8 mouse cellular contexts compared by ENCODE assay signal in genomic region chr12:39665448-39665847, GRCm38 (mm10).
DNase-seq lines count a peak whose midpoint lies in the region; ATAC-seq and TF ChIP-seq lines count a peak whose summit lies in the region.

No protein-coding gene starts in this region.

- no peak overlapping the region for H3K27ac ChIP-seq in ES-Bruce4 (ENCODE audit: insufficient read depth, low read length)
- H3K27ac ChIP-seq in embryonic facial prominence, embryonic 10.5 days (replicated peaks): no peak overlapping the region
- H3K27ac ChIP-seq in heart, embryonic 12.5 days (ENCODE audit: poor library complexity, severe bottlenecking): no peak overlapping the region
- no peak overlapping the region for H3K27ac ChIP-seq in kidney, embryonic 16.5 days (ENCODE audit: low read length)
- H3K27ac ChIP-seq in liver, embryonic 13.5 days: no peak overlapping the region
- H3K27ac ChIP-seq in neural tube, embryonic 14.5 days (ENCODE audit: low read depth, low read length): no peak overlapping the region

- no peak overlapping the region for H3K9ac ChIP-seq in ES-Bruce4 (ENCODE audit: low read depth, poor library complexity, severe bottlenecking)
- H3K9ac ChIP-seq in heart, embryonic 12.5 days: no peak overlapping the region
- H3K9ac ChIP-seq in kidney, embryonic 16.5 days (replicated peaks; ENCODE audit: low read length): no peak overlapping the region
- H3K9ac ChIP-seq in liver, embryonic 13.5 days: no peak overlapping the region
- no peak overlapping the region for H3K9ac ChIP-seq in neural tube, embryonic 14.5 days (replicated peaks; ENCODE audit: low read depth, low read length)

- no peak for TF ChIP-seq POLR2A in ES-Bruce4 (IDR thresholded peaks at IDR 0.05; ENCODE audit: insufficient read depth, low read length)

- no peaks in the 10 kb centered on the region for H3K27me3 ChIP-seq in ES-Bruce4 (ENCODE audit: control insufficient read depth, insufficient read depth, low read length, poor library complexity, severe bottlenecking)
- no peaks in the 10 kb centered on the region for H3K27me3 ChIP-seq in embryonic facial prominence, embryonic 10.5 days (replicated peaks; ENCODE audit: low read depth, poor library complexity, severe bottlenecking)
- H3K27me3 ChIP-seq in heart, embryonic 12.5 days (replicated peaks): no peaks in the 10 kb centered on the region
- H3K27me3 ChIP-seq in kidney, embryonic 16.5 days (ENCODE audit: insufficient read depth, low read length): no peaks in the 10 kb centered on the region
- no peaks in the 10 kb centered on the region for H3K27me3 ChIP-seq in liver, embryonic 13.5 days
- no peaks in the 10 kb centered on the region for H3K27me3 ChIP-seq in neural tube, embryonic 14.5 days (ENCODE audit: control insufficient read depth, insufficient read depth, low read length)

- TF ChIP-seq EP300 in ES-Bruce4 (IDR thresholded peaks at IDR 0.05; ENCODE audit: insufficient read depth, low read depth, low read length): no peak

- H3K4me3 ChIP-seq in ES-Bruce4 (ENCODE audit: low read depth, low read length): no peak overlapping the region
- no peak overlapping the region for H3K4me3 ChIP-seq in embryonic facial prominence, embryonic 10.5 days
- H3K4me3 ChIP-seq in heart, embryonic 12.5 days: no peak overlapping the region
- no peak overlapping the region for H3K4me3 ChIP-seq in kidney, embryonic 16.5 days (ENCODE audit: low read length)
- no peak overlapping the region for H3K4me3 ChIP-seq in liver, embryonic 13.5 days (replicated peaks)
- no peak overlapping the region for H3K4me3 ChIP-seq in neural tube, embryonic 14.5 days (ENCODE audit: low read depth, low read length)

- H3K36me3 ChIP-seq in ES-Bruce4 (ENCODE audit: control insufficient read depth, insufficient read depth, low read length, poor library complexity, severe bottlenecking): no peaks in the 10 kb centered on the region
- H3K36me3 ChIP-seq in embryonic facial prominence, embryonic 10.5 days (replicated peaks): no peaks in the 10 kb centered on the region
- no peaks in the 10 kb centered on the region for H3K36me3 ChIP-seq in heart, embryonic 12.5 days
- H3K36me3 ChIP-seq in kidney, embryonic 16.5 days (ENCODE audit: insufficient read depth, low read length): no peaks in the 10 kb centered on the region
- H3K36me3 ChIP-seq in liver, embryonic 13.5 days: no peaks in the 10 kb centered on the region
- no peaks in the 10 kb centered on the region for H3K36me3 ChIP-seq in neural tube, embryonic 14.5 days (ENCODE audit: control insufficient read depth, insufficient read depth, low read length)

- peaks cover 3% of the 10 kb centered on the region for H3K4me1 ChIP-seq in ES-Bruce4 (ENCODE audit: control insufficient read depth, insufficient read depth, low read length)
- H3K4me1 ChIP-seq in embryonic facial prominence, embryonic 10.5 days: no peaks in the 10 kb centered on the region
- 0 out of 2 replicates have a peak, but pooled peaks cover 3% of the 10 kb centered on the region for H3K4me1 ChIP-seq in heart, embryonic 12.5 days (replicated peaks)
- H3K4me1 ChIP-seq in kidney, embryonic 16.5 days (ENCODE audit: insufficient read depth, low read length): no peaks in the 10 kb centered on the region
- no peaks in the 10 kb centered on the region for H3K4me1 ChIP-seq in liver, embryonic 13.5 days (replicated peaks)
- H3K4me1 ChIP-seq in neural tube, embryonic 14.5 days (ENCODE audit: control insufficient read depth, insufficient read depth, low read length): no peaks in the 10 kb centered on the region

- ATAC-seq in heart, embryonic 12.5 days (ENCODE audit: insufficient number of reproducible peaks, low FRiP score): 0 out of 2 replicates have a peak, but pooled peaks have one; percentile 39
- peak; percentile 89; the same call in 1 of the 2 replicates for ATAC-seq in kidney, embryonic 16.5 days (ENCODE audit: low FRiP score, low TSS enrichment)
- no peak for ATAC-seq in liver, embryonic 13.5 days (ENCODE audit: low read depth)
- peak; percentile 95; the same call in 1 of the 2 replicates for ATAC-seq in neural tube, embryonic 14.5 days (ENCODE audit: low read depth)

- no peaks in the 10 kb centered on the region for H3K9me3 ChIP-seq in ES-Bruce4 (replicated peaks; ENCODE audit: control insufficient read depth, insufficient read depth, low read length, poor library complexity, severe bottlenecking)
- H3K9me3 ChIP-seq in embryonic facial prominence, embryonic 10.5 days: no peaks in the 10 kb centered on the region
- no peaks in the 10 kb centered on the region for H3K9me3 ChIP-seq in heart, embryonic 12.5 days (replicated peaks)
- no peaks in the 10 kb centered on the region for H3K9me3 ChIP-seq in kidney, embryonic 16.5 days (ENCODE audit: low read length)
- no peaks in the 10 kb centered on the region for H3K9me3 ChIP-seq in liver, embryonic 13.5 days (replicated peaks)
- no peaks in the 10 kb centered on the region for H3K9me3 ChIP-seq in neural tube, embryonic 14.5 days (ENCODE audit: control insufficient read depth, low read length)

- 17% methylated on average over 4 of the region's 4 CpGs for WGBS in embryonic facial prominence, embryonic 10.5 days
- 3% methylated on average over 4 of the region's 4 CpGs for WGBS in heart, embryonic 12.5 days
- WGBS in kidney, embryonic 16.5 days: 16% methylated on average over 4 of the region's 4 CpGs
- 11% methylated on average over 4 of the region's 4 CpGs for WGBS in liver, embryonic 13.5 days (ENCODE audit: insufficient replicate concordance)
- WGBS in neural tube, embryonic 14.5 days: 13% methylated on average over 4 of the region's 4 CpGs

- H3K4me2 ChIP-seq in heart, embryonic 12.5 days: no peak overlapping the region
- H3K4me2 ChIP-seq in kidney, embryonic 16.5 days (replicated peaks; ENCODE audit: low read depth, low read length): no peak overlapping the region
- H3K4me2 ChIP-seq in liver, embryonic 13.5 days: no peak overlapping the region
- no peak overlapping the region for H3K4me2 ChIP-seq in neural tube, embryonic 14.5 days (ENCODE audit: low read depth, low read length)

- peak; percentile 79 for DNase-seq in adrenal gland, postnatal 10 days
- peak; percentile 57 for DNase-seq in embryonic facial prominence, embryonic 10.5 days (ENCODE audit: low spot score)
- DNase-seq in liver, embryonic 13.5 days: peak; percentile 3
- peak; percentile 55 for DNase-seq in thymus, postnatal 4 days

- peak; percentile 56 for TF ChIP-seq CTCF in ES-Bruce4 (IDR thresholded peaks at IDR 0.05; ENCODE audit: low read depth, low read length)

Comparison
In these comparisons a context has a peak if more than half of its experiments do, and no peak if none do; other contexts are left out.
1. DNase-seq: peak in every context shown above with its lines; median percentile 79 in adrenal gland, postnatal 10 days; 57 in embryonic facial prominence, embryonic 10.5 days; 55 in thymus, postnatal 4 days; 3 in liver, embryonic 13.5 days.